In the genomic region with DNA sequence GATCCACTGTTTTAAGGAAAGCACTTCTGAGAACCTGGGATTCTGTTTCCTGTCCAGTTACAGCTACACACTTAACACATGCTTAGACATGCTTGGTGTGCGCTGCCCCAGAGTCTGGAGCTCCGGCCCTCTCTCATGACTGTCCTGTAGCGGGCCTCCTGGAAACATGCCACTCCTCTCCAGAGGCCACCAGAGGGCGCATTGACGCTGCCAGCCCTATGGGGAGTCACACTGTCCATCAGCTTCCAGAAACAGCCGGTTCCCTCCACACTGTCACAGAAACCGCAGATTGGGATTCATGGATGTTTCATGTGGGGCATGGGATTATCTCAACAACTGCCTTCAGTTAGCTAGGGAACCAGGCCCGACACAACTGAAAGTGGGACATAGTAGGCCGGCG, we compare ENCODE assay signal across 8 mouse cellular contexts. TPM values are rescaled to one million over a fixed set of nuclear protein-coding genes. Genes with fewer than 3 reads are reported as not detected.
DNase-seq lines count a peak whose midpoint lies in the region; ATAC-seq and TF ChIP-seq lines count a peak whose summit lies in the region.

No protein-coding gene starts in this region.

- in situ Hi-C loops in ES-E14 (cut with MboI; ENCODE audit: low sequenced_read_pairs in 2 of 2, unreplicated experiment in 2 of 2), result no loop called here

- no peak overlapping the region for H3K4me2 ChIP-seq in forebrain, embryonic 15.5 days (replicated peaks)
- no peak overlapping the region for H3K4me2 ChIP-seq in lung, embryonic 16.5 days (ENCODE audit: low read depth, low read length)

- H3K27ac ChIP-seq in ES-E14 (ENCODE audit: insufficient read depth, low read depth, low read length, poor library complexity, severe bottlenecking), result no peak overlapping the region
- no peak overlapping the region for H3K27ac ChIP-seq in forebrain, embryonic 15.5 days (replicated peaks)
- H3K27ac ChIP-seq in lung, embryonic 16.5 days (ENCODE audit: low read length), result no peak overlapping the region

- no peaks in the 10 kb centered on the region for H3K9me3 ChIP-seq in ES-E14 (ENCODE audit: control insufficient read depth, insufficient read depth, low read depth, low read length)
- H3K9me3 ChIP-seq in forebrain, embryonic 15.5 days, result no peaks in the 10 kb centered on the region
- H3K9me3 ChIP-seq in lung, embryonic 16.5 days (ENCODE audit: control insufficient read depth, low read length), result no peaks in the 10 kb centered on the region

- no peak overlapping the region for H3K4me3 ChIP-seq in ES-E14 (ENCODE audit: insufficient read depth in 1 of 2, low read depth in 1 of 2, low read length in 2 of 2, poor library complexity in 1 of 2, severe bottlenecking in 1 of 2)
- no peak overlapping the region for H3K4me3 ChIP-seq in forebrain, embryonic 15.5 days
- H3K4me3 ChIP-seq in lung, embryonic 16.5 days (ENCODE audit: low read length), result no peak overlapping the region

- H3K4me1 ChIP-seq in ES-E14 (ENCODE audit: control insufficient read depth in 2 of 2, insufficient read depth in 2 of 2, low read length in 2 of 2, poor library complexity in 1 of 2), result peaks cover 0 to 5% of the 10 kb centered on the region in 2 experiments; a peak in 1 of 4 replicates
- H3K4me1 ChIP-seq in forebrain, embryonic 15.5 days, result peaks cover 37% of the 10 kb centered on the region
- H3K4me1 ChIP-seq in lung, embryonic 16.5 days (replicated peaks; ENCODE audit: control insufficient read depth, insufficient read depth, low read length), result 0 out of 2 replicates have a peak, but pooled peaks cover 2% of the 10 kb centered on the region

- no peaks in the 10 kb centered on the region for H3K27me3 ChIP-seq in forebrain, embryonic 15.5 days
- H3K27me3 ChIP-seq in lung, embryonic 16.5 days (ENCODE audit: control insufficient read depth, insufficient read depth, low read depth, low read length), result no peaks in the 10 kb centered on the region

- no peak for DNase-seq in ES-E14 (ENCODE audit: low read depth, low spot score)
- DNase-seq in heart, postnatal 4 days, result peak; percentile 94
- DNase-seq in layer of hippocampus, adult 8-10 months (ENCODE audit: low spot score in 2 of 2), result peak; percentile 71 to 84
- peak; percentile 89 for DNase-seq in ovary, postnatal 14 days (ENCODE audit: low spot score)
- DNase-seq in thymus, postnatal 14 days, result peak; percentile 79

- H3K9ac ChIP-seq in ES-E14 (ENCODE audit: insufficient read depth, low read depth, low read length, poor library complexity, severe bottlenecking), result no peak overlapping the region
- no peak overlapping the region for H3K9ac ChIP-seq in forebrain, embryonic 15.5 days (replicated peaks)
- H3K9ac ChIP-seq in lung, embryonic 16.5 days (ENCODE audit: low read length), result no peak overlapping the region

- 0 out of 2 replicates have a peak, but pooled peaks have one; percentile 26 for ATAC-seq in cerebellum, adult (ENCODE audit: insufficient number of reproducible peaks, low FRiP score, low TSS enrichment)
- 0 out of 2 replicates have a peak, but pooled peaks have one; percentile 11 for ATAC-seq in forebrain, embryonic 15.5 days (replicated peaks)
- ATAC-seq in lung, embryonic 16.5 days (ENCODE audit: low read depth), result peak; percentile 80

- H3K36me3 ChIP-seq in ES-E14 (ENCODE audit: control insufficient read depth, insufficient read depth, low read length, poor library complexity, severe bottlenecking), result no peaks in the 10 kb centered on the region
- H3K36me3 ChIP-seq in forebrain, embryonic 15.5 days, result peaks cover 19% of the 10 kb centered on the region
- 0 out of 2 replicates have a peak, but pooled peaks cover 3% of the 10 kb centered on the region for H3K36me3 ChIP-seq in lung, embryonic 16.5 days (ENCODE audit: control insufficient read depth, insufficient read depth, low read length)

- 27% methylated on average over 10 of the region's 10 CpGs for WGBS in forebrain, embryonic 15.5 days
- WGBS in lung, embryonic 16.5 days, result 25% methylated on average over 10 of the region's 10 CpGs

TF ChIP-seq in ES-E14, 5 proteins besides CTCF, POLR2A, EP300 and RAD21:
- TF ChIP-seq ZC3H11A (IDR thresholded peaks at IDR 0.05; ENCODE audit: borderline replicate concordance, low read depth, low read length), result 0 out of 2 replicates have a peak, but pooled peaks have one; percentile 5
- TF ChIP-seq CHD2 (IDR thresholded peaks at IDR 0.05; ENCODE audit: low read depth, low read length), result no peak

RNA-seq across cellular contexts. Expression of gene Pitpnb, which starts 57.0 kb away (rescaled TPM):
- total RNA-seq in ES-E14 (2012; rRNA removed), result 19.1 and 24.3 TPM in 2 replicates
- polyA plus RNA-seq in forebrain, embryonic 15.5 days (2015; fragmentation: Nextera tagmentation; extraction: Ambion mirVana), result 99.5 and 102 TPM in 2 replicates
- 10 to 100 TPM; 63.4 to 64.7 TPM for total RNA-seq in heart, postnatal 4 days (2021)
- total RNA-seq in layer of hippocampus, adult 8-10 months (2022), result 10 to 100 TPM; 74.6 to 84.8 (median 80.1) TPM
- polyA plus RNA-seq in lung, embryonic 16.5 days (2015; fragmentation: Nextera tagmentation; extraction: Ambion mirVana), result 102 and 104 TPM in 2 replicates

Comparison
In these comparisons a context has a peak if more than half of its experiments do, and no peak if none do; other contexts are left out.
1. ATAC-seq: peak in every context shown above with its lines; median percentile 80 in lung, embryonic 16.5 days; 26 in cerebellum, adult; 11 in forebrain, embryonic 15.5 days.